Mouse (Mus musculus) kidney, postnatal 10 days (tissue): ENCODE measurements around the gene Rora.

Experiments used
- DNase-seq: peaks from one replicate; pipeline ENCODE4 v3.0.0; 2021; ENCODE audit warnings: mixed read lengths

The Rora gene

DNA sequence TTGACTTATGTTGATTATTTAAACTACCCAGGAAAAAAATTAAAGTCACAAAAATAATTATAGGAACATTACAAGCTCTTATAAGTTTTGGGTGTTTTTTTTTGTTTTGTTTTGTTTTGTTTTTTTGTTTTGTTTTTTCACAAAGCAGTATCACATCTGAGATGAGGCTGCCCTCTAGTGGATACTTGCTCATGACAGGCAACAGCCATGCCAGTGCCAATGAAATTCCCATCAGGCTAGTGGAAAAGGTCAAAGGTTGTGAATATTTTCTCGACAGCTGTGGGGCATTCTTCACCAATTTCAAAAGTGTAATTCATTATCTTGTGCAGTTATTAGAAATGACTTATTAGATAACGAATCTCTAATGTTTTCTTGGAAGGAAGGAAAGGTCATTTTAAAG, 642.8 kb downstream of the Rora start:
- peak; percentile 86 for DNase-seq

- DNase-seq = no peak
Observed at GRCm38 (mm10) chr9:69297766-69298375, 644.3 kb downstream of the Rora start.

GRCm38 (mm10) chr9:69298566-69299335, 645.2 kb downstream of the Rora start:
- no peak for DNase-seq

DNA sequence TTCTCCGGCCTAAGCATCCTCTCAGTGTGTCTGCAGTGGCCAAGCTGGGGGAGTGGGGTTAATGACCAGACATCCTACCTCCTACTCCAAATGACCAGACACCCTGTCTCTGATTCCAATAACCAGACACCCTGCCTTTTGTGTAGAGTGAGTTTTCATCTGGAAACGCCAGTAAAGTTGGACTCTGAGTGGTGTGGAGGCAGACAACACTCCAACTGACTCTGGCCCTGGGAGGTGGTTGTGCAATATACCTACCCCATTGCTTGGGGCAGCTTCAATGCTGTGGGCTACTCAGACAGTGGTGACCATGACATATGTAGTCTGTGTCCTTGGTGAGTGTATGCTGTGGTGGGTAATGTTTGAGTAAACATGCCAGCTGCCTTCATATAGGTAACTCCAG, 645.9 kb downstream of the Rora start:
- DNase-seq = no peak

DNA sequence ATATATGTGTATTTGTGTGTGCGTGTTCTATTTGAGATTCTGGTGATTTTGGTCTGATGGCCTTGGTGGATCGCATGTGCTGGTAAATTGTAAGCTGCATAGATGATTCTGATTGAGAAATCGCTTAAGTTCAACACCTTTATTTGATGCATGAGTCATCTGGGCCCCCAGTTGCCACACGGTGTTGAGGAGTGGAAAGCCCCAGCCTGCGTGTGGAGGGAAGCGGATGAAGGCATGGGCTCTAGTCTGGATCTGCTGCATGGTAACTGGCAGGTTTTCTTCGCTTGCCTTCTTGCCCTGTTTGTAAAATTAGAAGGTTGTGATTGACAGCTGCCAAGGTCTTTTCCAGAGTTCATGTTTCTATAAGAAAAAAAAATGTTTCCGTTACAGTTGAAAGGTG, 646.7 kb downstream of the Rora start:
- DNase-seq = no peak

DNA sequence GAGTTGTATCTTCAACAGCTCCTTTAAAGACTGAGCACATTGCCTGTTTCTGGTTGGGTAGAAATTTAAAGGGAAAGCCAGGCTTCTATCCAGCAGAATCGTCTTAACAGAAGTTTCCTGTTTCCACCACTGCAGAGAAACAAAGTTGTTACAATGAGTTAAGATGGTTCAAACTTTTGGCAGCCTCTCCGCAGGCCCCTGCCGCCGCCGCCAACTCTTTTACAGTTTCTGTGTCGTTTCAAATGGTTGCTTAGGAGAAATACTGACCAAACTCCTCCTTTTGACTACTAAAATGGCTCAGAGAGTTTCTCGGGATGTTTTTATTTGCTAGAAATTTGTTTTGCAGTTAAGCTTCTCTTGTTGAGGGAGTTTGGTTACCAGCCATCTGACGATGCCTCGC, 647.9 kb downstream of the Rora start:
- peak; percentile 72 for DNase-seq

DNA sequence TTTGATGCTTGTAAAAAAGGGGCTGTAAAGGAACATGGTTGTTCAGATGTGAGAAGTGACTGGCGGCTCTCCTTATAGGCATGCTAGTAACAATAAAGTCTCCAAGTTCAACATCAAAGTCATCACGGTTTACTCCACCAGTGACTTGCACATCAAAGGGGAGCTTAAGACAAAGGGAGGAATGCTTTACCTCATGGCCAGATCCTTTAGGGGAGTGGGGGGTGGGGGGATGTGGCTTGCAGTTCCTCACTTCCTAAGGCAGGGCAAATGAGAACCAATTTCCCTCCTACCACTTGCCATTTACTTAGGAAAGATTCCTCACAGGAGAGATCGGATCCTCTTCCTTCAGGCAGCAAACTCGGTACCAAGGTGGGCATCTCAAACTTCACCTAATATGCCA, 648.4 kb downstream of the Rora start:
- no peak for DNase-seq

DNA sequence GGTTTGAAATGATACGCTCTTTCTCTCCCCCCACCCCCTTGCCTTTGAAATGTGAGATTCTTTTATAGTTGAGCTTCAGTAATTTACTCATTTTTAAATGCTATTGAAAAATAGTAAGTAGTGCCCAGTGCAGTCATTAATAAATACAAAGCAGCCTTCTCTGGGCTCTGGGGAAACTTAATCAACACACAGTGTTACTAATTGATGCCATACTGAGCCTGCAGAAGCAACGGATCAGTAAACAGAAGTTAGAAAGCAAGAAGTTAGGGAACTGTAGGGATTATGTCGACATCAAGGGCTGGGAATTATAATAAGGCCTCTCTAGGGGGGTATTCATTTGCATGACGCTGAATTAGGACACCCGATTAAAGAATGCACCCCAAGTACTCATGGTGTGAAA, 649.3 kb downstream of the Rora start:
- no peak for DNase-seq

GRCm38 (mm10) chr9:69303346-69303944, 649.9 kb downstream of the Rora start:
- no peak for DNase-seq

GRCm38 (mm10) chr9:69303962-69304361, 650.4 kb downstream of the Rora start:
- DNase-seq = no peak

GRCm38 (mm10) chr9:69304492-69304891, 650.9 kb downstream of the Rora start:
- DNase-seq = no peak

DNA sequence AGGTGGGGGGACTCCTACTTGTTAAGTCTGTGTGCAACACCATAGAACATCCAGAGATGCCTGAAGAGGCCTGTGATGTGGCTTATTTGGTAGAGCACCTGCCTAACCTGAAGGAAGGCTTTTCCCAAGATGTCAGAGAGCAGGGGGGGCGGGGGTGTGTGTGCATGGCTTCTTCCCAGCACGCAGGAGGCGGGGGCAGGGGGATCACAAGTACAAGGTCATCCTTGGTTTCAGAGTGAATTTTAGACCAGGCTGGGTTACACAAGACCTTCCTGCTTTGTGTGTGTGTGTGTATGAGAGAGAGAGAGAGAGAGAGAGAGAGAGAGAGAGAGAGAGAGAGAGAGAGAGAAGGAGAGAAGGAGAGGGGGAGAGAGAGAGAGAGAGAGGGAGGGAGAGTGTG, 651.4 kb downstream of the Rora start:
- DNase-seq = no peak

- no peak for DNase-seq
Observed at GRCm38 (mm10) chr9:69306734-69307528, 653.3 kb downstream of the Rora start.

DNA sequence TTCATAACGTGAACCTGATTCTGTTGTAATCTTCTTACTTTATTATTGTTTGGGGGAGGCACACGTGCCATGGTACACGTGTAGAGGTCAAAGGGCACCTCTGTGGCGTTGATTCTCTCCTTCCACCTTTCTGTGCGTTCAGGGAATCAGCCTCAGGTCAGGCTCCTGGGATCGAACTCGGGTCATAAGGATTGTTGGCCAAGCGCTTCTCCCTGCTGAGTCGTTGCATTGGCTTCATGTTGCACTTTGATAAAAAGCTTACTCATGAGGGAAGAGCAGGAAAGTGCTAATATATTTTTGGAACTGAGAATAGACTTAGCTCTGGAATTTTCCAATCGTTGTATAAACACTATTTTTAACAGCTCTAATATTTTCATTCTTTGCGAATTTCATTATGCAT, 654.4 kb downstream of the Rora start:
- no peak for DNase-seq

- DNase-seq = no peak
Observed at GRCm38 (mm10) chr9:69310524-69310923, 656.9 kb downstream of the Rora start.

- no peak for DNase-seq
Observed at GRCm38 (mm10) chr9:69313297-69313696, 659.7 kb downstream of the Rora start.

DNA sequence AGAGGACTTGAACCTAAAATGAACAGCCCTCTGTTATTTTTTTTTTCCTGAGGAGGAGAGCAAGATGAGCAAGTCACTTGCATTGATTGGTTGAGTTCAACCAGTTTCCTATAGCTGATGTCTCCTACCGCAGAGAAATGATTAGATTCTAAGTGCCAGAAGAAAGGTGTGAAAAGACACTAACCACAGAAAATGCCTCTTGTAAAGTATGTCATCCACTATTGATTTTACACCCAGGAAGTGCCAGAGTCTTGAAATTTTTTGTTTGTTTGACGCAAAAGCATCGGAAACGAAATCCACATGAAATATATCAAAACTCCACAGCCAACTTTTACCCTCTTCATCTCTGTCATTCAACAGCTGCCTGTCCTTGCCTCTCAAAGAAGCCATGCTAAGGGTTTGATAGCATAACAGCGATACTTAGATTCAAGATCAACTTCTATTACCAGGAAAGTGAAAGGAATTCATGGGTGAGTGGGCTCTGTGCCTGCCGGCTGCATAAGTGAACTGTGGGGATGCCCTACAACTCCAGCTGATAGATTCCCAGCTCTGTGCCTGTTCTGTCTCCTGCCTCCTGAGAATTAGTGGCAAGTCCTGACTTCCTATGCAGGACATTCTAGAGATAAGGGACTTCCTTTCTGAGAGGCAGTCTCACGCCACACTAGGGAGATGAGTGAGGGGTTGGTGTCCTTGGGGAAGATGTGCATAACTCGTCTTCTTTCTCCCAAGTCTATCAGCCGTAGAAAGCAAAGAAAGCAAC, 661.0 kb downstream of the Rora start:
- no peak for DNase-seq

- no peak for DNase-seq
Observed at GRCm38 (mm10) chr9:69317527-69318115, 664.0 kb downstream of the Rora start.

- DNase-seq = no peak
Observed at GRCm38 (mm10) chr9:69319434-69319833, 665.8 kb downstream of the Rora start.

- DNase-seq = no peak
Observed at GRCm38 (mm10) chr9:69319913-69320634, 666.5 kb downstream of the Rora start.

DNA sequence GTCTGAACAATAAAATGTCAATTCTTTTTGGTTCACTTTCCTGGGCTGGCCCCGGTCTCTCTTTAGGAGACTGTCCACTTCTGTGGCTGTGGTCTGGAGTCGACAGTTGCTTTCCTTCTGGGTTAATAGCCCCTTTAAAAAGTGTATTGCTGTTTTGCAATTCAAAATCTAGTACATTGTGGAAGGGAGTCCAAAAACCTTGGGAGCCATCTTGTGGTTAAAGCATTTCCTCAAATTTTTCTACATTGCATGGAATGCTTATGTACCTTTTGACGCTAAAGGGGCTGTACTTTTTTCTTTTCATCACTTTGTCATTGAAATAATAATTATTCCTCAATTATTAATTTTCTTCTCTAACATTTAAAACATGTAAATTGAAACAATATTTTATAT, 667.0 kb downstream of the Rora start:
- DNase-seq = no peak

DNA sequence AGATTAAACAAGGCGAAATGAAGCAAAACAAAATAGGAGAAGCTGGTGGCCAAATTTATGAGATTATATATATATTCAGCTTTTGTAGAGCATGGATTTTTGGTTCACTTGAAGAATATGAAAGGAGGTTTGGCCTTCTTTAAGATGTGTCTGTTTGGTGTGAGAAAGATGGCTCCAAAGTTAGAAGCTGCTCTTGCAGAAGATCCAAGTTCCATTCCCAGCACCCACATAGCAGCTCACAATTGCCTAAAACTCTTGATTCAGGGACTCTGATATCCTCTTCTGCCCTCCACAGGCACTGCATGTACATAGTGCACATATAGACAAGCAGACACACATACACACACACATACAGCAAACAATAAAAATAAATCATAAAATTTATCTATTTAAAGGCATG, 668.4 kb downstream of the Rora start:
- no peak for DNase-seq
